Mouse (Mus musculus): ENCODE data around the gene Tcf7l1. TPM values are rescaled to one million over a fixed set of nuclear protein-coding genes. Genes with fewer than 3 reads are reported as not detected.

The Tcf7l1 gene
- total and polyA plus RNA-seq, 3 experiments: not detected

DNA sequence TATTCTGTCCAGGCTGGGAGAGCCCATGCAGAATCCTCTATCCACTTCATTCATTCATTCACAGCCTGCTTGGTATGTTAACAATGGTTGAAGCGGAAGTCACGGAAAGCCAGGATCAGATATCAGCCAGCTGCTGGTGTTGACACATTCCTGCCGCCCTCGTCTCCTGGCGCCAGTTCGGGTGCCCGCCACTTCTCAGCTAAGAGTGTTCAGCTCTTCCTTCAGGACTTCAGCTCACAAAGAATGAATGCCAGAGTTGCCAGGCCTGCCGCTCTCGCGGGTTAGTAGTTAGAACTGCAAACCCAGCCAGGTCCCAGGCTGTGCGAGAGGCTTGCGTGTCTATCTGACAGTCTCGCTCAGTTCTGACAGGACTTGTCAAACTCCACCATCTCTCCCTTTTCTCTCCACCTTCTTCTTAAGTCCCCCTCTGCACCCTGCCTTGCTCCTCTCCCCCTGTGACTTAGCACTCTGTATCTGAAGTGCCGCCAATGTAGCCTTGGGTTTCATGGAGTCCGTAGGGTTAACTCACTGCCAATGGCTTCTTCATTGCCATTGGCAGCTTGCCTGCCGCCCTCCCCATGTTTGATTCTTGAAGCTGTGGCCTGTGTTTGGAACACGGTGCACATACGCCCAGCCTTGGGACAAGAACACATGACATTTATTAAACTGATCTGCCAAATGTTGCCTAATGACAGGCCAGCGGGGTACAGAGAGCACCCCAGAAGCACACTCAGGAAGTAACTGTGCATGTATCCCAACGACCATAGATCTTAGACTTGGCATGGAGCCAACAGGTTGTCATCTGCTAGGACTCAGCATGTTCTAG, 48.2 kb downstream of the Tcf7l1 start:
- Histone ChIP-seq H3K36me3 (ENCODE audit: control insufficient read depth in 1 of 2, insufficient read depth in 2 of 2, low read length in 2 of 2) (no peaks in the 10 kb centered on the region), H3K9me3 (replicated peaks; ENCODE audit: insufficient read depth, low read length) (no peaks in the 10 kb centered on the region), H3K9ac (ENCODE audit: control insufficient read depth, low read depth, low read length, poor library complexity, severe bottlenecking) (no peak overlapping the region), H3K79me2 (ENCODE audit: control insufficient read depth, insufficient read depth, low read length, poor library complexity) (no peaks in the 10 kb centered on the region), H3K27me3 (ENCODE audit: control insufficient read depth in 1 of 2, insufficient read depth in 2 of 2, low read length in 2 of 2) (no peaks in the 10 kb centered on the region; a peak in 2 of 4 replicates), H3K27ac (ENCODE audit: control insufficient read depth, low read depth, low read length) (no peak overlapping the region), H3K4me3 (ENCODE audit: control insufficient read depth in 1 of 2, insufficient read depth in 1 of 2, low read depth in 2 of 2, low read length in 2 of 2) (no peak overlapping the region), H3K4me1 (ENCODE audit: control insufficient read depth in 1 of 2, insufficient read depth in 2 of 2, low read length in 2 of 2) (no peaks in the 10 kb centered on the region)
- TF ChIP-seq BHLHE40 (IDR thresholded peaks at IDR 0.05; ENCODE audit: borderline replicate concordance, low read depth, low read length) (no peak), EP300 (IDR thresholded peaks at IDR 0.05; ENCODE audit: low read depth in 1 of 2, low read length in 2 of 2) (no peak), MXI1 (IDR thresholded peaks at IDR 0.05; ENCODE audit: low read depth, low read length) (no peak), TBP (IDR thresholded peaks at IDR 0.05; ENCODE audit: low read depth, low read length) (no peak), GATA1 (IDR thresholded peaks at IDR 0.05; ENCODE audit: low read depth, low read length) (no peak), SMC3 (IDR thresholded peaks at IDR 0.05; ENCODE audit: low read depth, low read length) (no peak), ZC3H11A (IDR thresholded peaks at IDR 0.05; ENCODE audit: low read depth, low read length) (no peak), CHD1 (IDR thresholded peaks at IDR 0.05; ENCODE audit: low read depth, low read length) (no peak), NRF1 (IDR thresholded peaks at IDR 0.05; ENCODE audit: insufficient read depth, low read depth, low read length, poor library complexity, severe bottlenecking) (no peak), POLR2AphosphoS2 (IDR thresholded peaks at IDR 0.05; ENCODE audit: low read length) (no peak), USF2 (IDR thresholded peaks at IDR 0.05; ENCODE audit: borderline replicate concordance in 1 of 2, insufficient read depth in 1 of 2, low read depth in 1 of 2, low read length in 2 of 2) (no peak), TCF12 (IDR thresholded peaks at IDR 0.05; ENCODE audit: low read depth, low read length) (no peak), ZMIZ1 (IDR thresholded peaks at IDR 0.05; ENCODE audit: low read depth, low read length) (no peak), MAZ (IDR thresholded peaks at IDR 0.05; ENCODE audit: low read depth, low read length) (no peak), MYC (IDR thresholded peaks at IDR 0.05; ENCODE audit: low read depth, low read length) (no peak), KAT2A (conservative IDR thresholded peaks at IDR 0.05; ENCODE audit: low read depth, low read length) (no peak), ETS1 (IDR thresholded peaks at IDR 0.05; ENCODE audit: low read depth, low read length) (no peak), UBTF (IDR thresholded peaks at IDR 0.05; ENCODE audit: borderline replicate concordance, insufficient read depth, low read depth, low read length) (no peak), USF1 (IDR thresholded peaks at IDR 0.05; ENCODE audit: low read depth, low read length) (no peak), ELF1 (IDR thresholded peaks at IDR 0.05; ENCODE audit: low read depth, low read length) (no peak)
- peak; percentile 7 for DNase-seq (ENCODE audit: low read depth, low spot score)
